ENCODE assay signal across 24 mouse cellular contexts in the genomic region with DNA sequence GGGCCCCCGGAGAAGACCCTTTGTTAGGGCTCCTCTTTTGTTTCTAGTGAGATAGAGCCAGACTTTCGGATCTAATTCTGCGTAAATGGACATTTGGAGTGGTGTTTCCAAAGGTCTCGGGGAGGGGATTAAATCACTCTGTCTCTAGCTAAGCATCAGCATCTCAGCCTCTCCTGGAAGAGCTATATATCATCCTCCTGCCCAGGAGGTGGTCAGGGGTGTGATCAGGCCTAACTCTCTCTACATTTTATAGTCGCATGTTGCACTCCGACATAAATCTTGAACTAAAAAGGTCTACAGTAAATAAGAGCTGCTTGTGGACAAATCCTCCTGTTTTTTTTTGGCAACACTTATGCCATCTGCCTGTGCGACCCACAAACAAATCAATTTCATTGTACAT.
DNase-seq lines count a peak whose midpoint lies in the region; ATAC-seq and TF ChIP-seq lines count a peak whose summit lies in the region.
"Had no signal": no experiment of that assay in that cellular context is flagged by ENCODE, and none has a peak within 500 bp of the region (broad histone marks: within the 10 kb centered on the region; RNA-seq: fewer than 3 reads in every experiment).

No protein-coding gene starts in this region.

- peak; percentile 75; the same call in 1 of the 2 replicates for ATAC-seq in kidney, embryonic 14.5 days (ENCODE audit: low FRiP score, low TSS enrichment)
- ATAC-seq in kidney, postnatal 0 days (replicated peaks; ENCODE audit: low FRiP score, low read depth), result no peak
- ATAC-seq in neural tube, embryonic 15.5 days (ENCODE audit: low FRiP score), result peak; percentile 61
- ATAC-seq: activated CD4-positive, CD25-positive, alpha-beta regulatory T cell, adult 4 months; CD4-positive, CD25-positive, alpha-beta regulatory T cell, adult 4 months; forebrain, embryonic 13.5 days; forebrain, embryonic 15.5 days; Patski had no signal

- H3K27me3 ChIP-seq in kidney, embryonic 14.5 days (ENCODE audit: control insufficient read depth, insufficient read depth, low read length), result no peaks in the 10 kb centered on the region
- H3K27me3 ChIP-seq in kidney, postnatal 0 days (ENCODE audit: insufficient read depth, low read length), result no peaks in the 10 kb centered on the region
- no peaks in the 10 kb centered on the region for H3K27me3 ChIP-seq in neural tube, embryonic 15.5 days (replicated peaks)
- H3K27me3 ChIP-seq: CH12.LX; embryonic facial prominence, embryonic 12.5 days; forebrain, embryonic 13.5 days; forebrain, embryonic 15.5 days; Patski had no signal

- 15% methylated on average over 7 of the region's 7 CpGs for WGBS in kidney, embryonic 14.5 days
- 31% methylated on average over 7 of the region's 7 CpGs for WGBS in kidney, postnatal 0 days
- 37% methylated on average over 7 of the region's 7 CpGs for WGBS in neural tube, embryonic 15.5 days

- no peak overlapping the region for H3K9ac ChIP-seq in kidney, embryonic 14.5 days (ENCODE audit: low read depth, low read length)
- H3K9ac ChIP-seq in kidney, postnatal 0 days (ENCODE audit: low read depth, low read length), result no peak overlapping the region
- no peak overlapping the region for H3K9ac ChIP-seq in neural tube, embryonic 15.5 days (replicated peaks)
- H3K9ac ChIP-seq: embryonic facial prominence, embryonic 12.5 days; forebrain, embryonic 13.5 days; forebrain, embryonic 15.5 days had no signal

- no peaks in the 10 kb centered on the region for H3K36me3 ChIP-seq in kidney, embryonic 14.5 days (ENCODE audit: control insufficient read depth, insufficient read depth, low read length)
- no peaks in the 10 kb centered on the region for H3K36me3 ChIP-seq in kidney, postnatal 0 days (ENCODE audit: insufficient read depth, low read length)
- H3K36me3 ChIP-seq in neural tube, embryonic 15.5 days, result no peaks in the 10 kb centered on the region
- H3K36me3 ChIP-seq: embryonic facial prominence, embryonic 10.5 days; embryonic facial prominence, embryonic 12.5 days; forebrain, embryonic 15.5 days; G1E had no signal

- DNase-seq in kidney, postnatal 10 days, result no peak
- peak; percentile 72 for DNase-seq in kidney, postnatal 0 days (ENCODE audit: low spot score)
- DNase-seq in kidney, postnatal 25 days, result no peak
- DNase-seq in neural tube, embryonic 10.5 days (ENCODE audit: extremely low spot score, low spot score), result no peak
- DNase-seq: adrenal gland, adult 8-10 months; adrenal gland, postnatal 14 days; adrenal gland, postnatal 36 days; B cell, adult 2 months; cerebellum, adult 11-12 months; cerebellum, adult 2 months; cerebellum, adult 9-10 months; cerebellum, postnatal 10 days; cerebellum, postnatal 25 days had no signal

- no peak overlapping the region for H3K4me2 ChIP-seq in kidney, embryonic 14.5 days (replicated peaks; ENCODE audit: low read depth, low read length)
- H3K4me2 ChIP-seq in kidney, postnatal 0 days (ENCODE audit: low read length), result no peak overlapping the region
- no peak overlapping the region for H3K4me2 ChIP-seq in neural tube, embryonic 15.5 days
- H3K4me2 ChIP-seq: embryonic facial prominence, embryonic 12.5 days; forebrain, embryonic 13.5 days; forebrain, embryonic 15.5 days had no signal

- 0 out of 2 replicates have a peak, but pooled peaks cover 4% of the 10 kb centered on the region for H3K4me1 ChIP-seq in kidney, embryonic 14.5 days (ENCODE audit: control insufficient read depth, insufficient read depth, low read length)
- H3K4me1 ChIP-seq in kidney, postnatal 0 days (replicated peaks; ENCODE audit: insufficient read depth, low read length), result no peaks in the 10 kb centered on the region; the same call in 1 of the 2 replicates
- no peaks in the 10 kb centered on the region for H3K4me1 ChIP-seq in neural tube, embryonic 15.5 days
- H3K4me1 ChIP-seq: embryonic facial prominence, embryonic 12.5 days; forebrain, embryonic 13.5 days; forebrain, embryonic 15.5 days had no signal

- no peak overlapping the region for H3K4me3 ChIP-seq in kidney, embryonic 14.5 days (ENCODE audit: low read length)
- H3K4me3 ChIP-seq in kidney, postnatal 0 days (replicated peaks; ENCODE audit: low read depth, low read length), result no peak overlapping the region
- no peak overlapping the region for H3K4me3 ChIP-seq in neural tube, embryonic 15.5 days (replicated peaks)
- H3K4me3 ChIP-seq: embryonic facial prominence, embryonic 10.5 days; embryonic facial prominence, embryonic 12.5 days; forebrain, embryonic 13.5 days; forebrain, embryonic 15.5 days had no signal

- H3K27ac ChIP-seq in kidney, embryonic 14.5 days (ENCODE audit: low read depth, low read length), result no peak overlapping the region
- no peak overlapping the region for H3K27ac ChIP-seq in kidney, postnatal 0 days
- no peak overlapping the region for H3K27ac ChIP-seq in neural tube, embryonic 15.5 days (replicated peaks)
- H3K27ac ChIP-seq: embryonic facial prominence, embryonic 10.5 days; embryonic facial prominence, embryonic 12.5 days; forebrain, embryonic 13.5 days; forebrain, embryonic 15.5 days had no signal

- TF ChIP-seq CTCF in kidney, postnatal 0 days (IDR thresholded peaks at IDR 0.05; ENCODE audit: low read depth), result no peak

- no peaks in the 10 kb centered on the region for H3K9me3 ChIP-seq in kidney, embryonic 14.5 days (ENCODE audit: control insufficient read depth, low read length)
- no peaks in the 10 kb centered on the region for H3K9me3 ChIP-seq in kidney, postnatal 0 days (replicated peaks; ENCODE audit: low read length)
- H3K9me3 ChIP-seq in neural tube, embryonic 15.5 days (replicated peaks), result no peaks in the 10 kb centered on the region
- H3K9me3 ChIP-seq: embryonic facial prominence, embryonic 10.5 days; embryonic facial prominence, embryonic 12.5 days; forebrain, embryonic 13.5 days; forebrain, embryonic 15.5 days; G1E had no signal
